Mouse (Mus musculus) left cerebral cortex, postnatal 25 days (tissue): ENCODE results near the gene Kcnt2. TPM values are rescaled to one million over a fixed set of nuclear protein-coding genes. Genes with fewer than 3 reads are reported as not detected.
A peak's percentile ranks its signal among the peaks of the same experiment; 100 is the strongest.

Source experiments
- DNase-seq, 2 experiments: peaks; one replicate each; pipeline ENCODE4 v3.0.0; 2022; ENCODE audit warnings: low spot score in 2 of 2, mixed read lengths in 1 of 2
- intact Hi-C: fragments of 180-260 bp; cut with DNase I; formaldehyde crosslinking; loops from one replicate; pipeline ENCODE4 v1.15.1; 2025
- total RNA-seq, 2 experiments: library from RNA; stranded (reverse); gene quantifications; 2 replicates each; pipeline ENCODE4 v1.2.3; 2021

The Kcnt2 gene
- total RNA-seq, 2 experiments from 2014 or later, result 47.6 to 49.8 TPM

GRCm38 (mm10) chr1:140468315-140468714 is 222.4 kb downstream of the Kcnt2 start:
- intact Hi-C loops, result no loop called here
- DNase-seq, result no peak

GRCm38 (mm10) chr1:140469586-140469985 is 223.6 kb downstream of the Kcnt2 start:
- intact Hi-C loops, result no loop called here

GRCm38 (mm10) chr1:140476921-140477320 is 231.0 kb downstream of the Kcnt2 start:
- intact Hi-C loops, result no loop called here
- DNase-seq, result peak; percentile 20 to 72

More at GRCm38 (mm10) chr1:140469586-140469985, 223.6 kb downstream of the Kcnt2 start:
- no peak for DNase-seq

GRCm38 (mm10) chr1:140484016-140484415 is 238.1 kb downstream of the Kcnt2 start:
- intact Hi-C loops, result no loop called here

GRCm38 (mm10) chr1:140489816-140490215 is 243.9 kb downstream of the Kcnt2 start:
- peak; percentile 43 to 95 for DNase-seq
- intact Hi-C loops, result loop anchor here (5.0 kb wide), 3 partner anchors 33 to 93 kb away; no protein-coding TSS in a partner anchor

More at GRCm38 (mm10) chr1:140484016-140484415, 238.1 kb downstream of the Kcnt2 start:
- no peak for DNase-seq

DNA sequence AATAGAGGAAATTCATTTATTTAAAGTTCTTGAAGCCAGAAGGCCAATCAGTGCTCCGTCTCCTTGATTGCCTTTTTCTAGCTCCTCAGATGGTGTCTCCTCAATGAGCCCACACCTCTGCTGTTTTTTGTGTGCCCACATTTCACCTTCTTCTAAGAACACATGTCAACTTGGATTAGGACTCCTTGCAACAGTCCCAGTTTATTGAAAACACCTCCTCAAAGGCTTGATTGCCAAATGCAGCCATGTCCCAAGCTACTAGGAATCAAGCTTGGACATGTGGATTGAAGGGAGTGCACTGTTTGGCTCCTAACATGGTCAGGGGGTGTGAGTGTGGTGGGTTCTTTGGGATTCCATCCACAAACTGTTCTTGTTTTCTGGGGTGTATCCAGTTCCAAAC is 245.4 kb downstream of the Kcnt2 start:
- peak; percentile 21 to 87 for DNase-seq
- intact Hi-C loops, result loop anchor here (5.0 kb wide), 2 partner anchors 34 to 54 kb away; no protein-coding TSS in a partner anchor

DNA sequence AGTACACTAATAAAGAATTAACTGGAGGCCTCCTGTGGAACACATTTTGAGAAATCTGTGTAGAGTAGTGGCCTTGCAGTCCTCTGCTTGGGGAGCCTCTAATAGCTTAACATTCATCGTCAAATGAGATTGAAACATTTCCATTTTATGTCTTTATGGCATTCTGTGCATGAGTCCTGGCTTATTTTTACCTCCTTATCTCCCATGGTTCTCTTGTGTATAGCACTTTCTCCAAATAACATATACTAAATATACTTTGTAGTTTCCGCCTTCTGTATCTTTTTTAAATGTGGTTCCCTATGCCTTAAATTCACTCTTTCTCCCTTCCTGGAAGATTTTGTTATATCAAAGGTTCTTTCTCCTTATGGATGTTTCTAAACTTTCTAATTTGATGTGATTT is 246.3 kb downstream of the Kcnt2 start:
- peak in 1 of 2 experiments; percentile 65 for DNase-seq
- intact Hi-C loops, result loop anchor here (1.0 to 5.0 kb wide), 4 partner anchors 35 to 245 kb away; partner anchors contain the start of gene Kcnt2

- DNase-seq, result no peak
- intact Hi-C loops, result no loop called here
These were observed 267.5 kb downstream of the Kcnt2 start for GRCm38 (mm10) chr1:140513451-140513850.

- intact Hi-C loops, result loop anchor here (2.0 to 5.0 kb wide), 2 partner anchors 131 to 285 kb away; partner anchors contain the start of gene Kcnt2
- peak; percentile 59 to 80 for DNase-seq
These were observed 285.4 kb downstream of the Kcnt2 start for GRCm38 (mm10) chr1:140531285-140531908.

DNA sequence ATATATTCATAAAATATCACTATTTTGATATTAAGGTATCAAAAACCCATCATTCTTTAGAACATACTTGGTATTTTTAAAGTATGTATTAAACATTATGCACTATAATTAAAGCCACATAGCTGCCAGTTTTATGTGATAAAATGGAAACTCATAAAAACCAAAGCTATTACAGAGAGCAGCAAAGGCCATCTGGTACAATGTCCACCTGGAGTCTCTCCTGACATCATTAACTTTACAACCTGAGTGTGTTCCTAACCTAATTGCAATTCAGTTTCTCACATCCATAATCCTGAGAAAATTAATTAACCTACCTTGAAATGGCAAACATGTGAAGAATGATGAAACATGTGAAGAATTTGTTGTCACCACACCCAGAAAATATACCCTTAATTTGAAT is 288.9 kb downstream of the Kcnt2 start:
- DNase-seq, result no peak
- intact Hi-C loops, result loop anchor here (5.0 kb wide), 1 partner anchor 127 kb away; no protein-coding TSS in a partner anchor

DNA sequence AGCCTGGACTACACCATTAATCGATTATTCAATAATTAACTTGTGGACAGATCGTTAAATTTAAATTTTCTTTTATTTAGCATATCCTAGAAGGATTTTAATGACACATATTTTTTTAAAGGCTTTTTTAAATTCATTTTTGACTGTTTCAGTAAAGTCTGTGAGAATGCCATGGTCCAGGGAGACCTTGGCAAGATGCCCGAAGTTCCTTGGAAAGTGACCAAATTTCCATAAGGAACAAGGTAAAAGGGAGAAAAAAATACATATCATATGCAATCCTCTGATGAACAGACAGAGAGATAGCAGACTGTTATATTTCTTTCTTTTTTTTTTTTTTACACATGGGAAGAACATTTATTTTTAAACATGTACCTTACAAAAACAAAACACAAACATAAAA is 296.1 kb downstream of the Kcnt2 start:
- intact Hi-C loops, result no loop called here
- no peak for DNase-seq

DNA sequence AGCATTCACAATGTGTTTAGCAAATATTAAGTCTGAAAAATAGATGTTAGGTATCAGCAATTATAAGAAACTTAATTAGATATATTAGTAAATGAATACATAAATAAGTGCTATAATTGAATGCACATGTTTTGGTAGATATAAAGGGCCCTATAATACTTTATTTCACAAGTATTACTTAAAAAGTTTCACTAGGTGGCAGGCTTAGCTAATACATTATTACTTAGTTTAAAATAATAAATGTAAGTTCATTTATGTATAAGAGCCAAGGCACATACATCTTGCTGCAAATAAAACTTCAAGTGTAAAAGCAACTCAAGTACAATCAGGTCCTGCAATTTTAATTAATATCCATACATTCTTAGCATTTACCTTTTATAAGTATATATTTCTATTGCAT is 302.8 kb downstream of the Kcnt2 start:
- intact Hi-C loops, result loop anchor here (5.0 kb wide), 1 partner anchor 114 kb away; no protein-coding TSS in a partner anchor

GRCm38 (mm10) chr1:140560801-140561200 is 314.8 kb downstream of the Kcnt2 start:
- DNase-seq, result peak in 1 of 2 experiments; percentile 5
- intact Hi-C loops, result no loop called here

More for the DNA sequence above, 302.8 kb downstream of the Kcnt2 start:
- DNase-seq, result no peak

DNA sequence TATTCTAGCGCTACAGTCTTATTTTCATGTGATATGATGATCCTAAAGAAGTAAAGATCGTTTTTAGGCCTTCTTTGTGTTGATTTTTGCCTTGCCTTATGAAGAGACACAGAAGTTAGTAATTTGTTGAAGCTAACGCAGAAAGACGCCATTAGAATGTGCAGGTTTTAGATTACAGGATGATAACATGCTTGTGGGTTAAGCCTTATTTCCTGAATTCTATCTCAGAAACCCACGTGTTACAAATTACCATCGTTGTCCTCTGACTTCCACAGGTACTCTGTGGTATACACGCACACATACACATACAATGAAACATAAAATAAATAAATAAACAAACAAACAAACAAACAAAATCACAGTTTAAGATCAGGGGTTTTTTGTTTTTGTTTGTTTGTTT is 326.2 kb downstream of the Kcnt2 start:
- no peak for DNase-seq
- intact Hi-C loops, result no loop called here

GRCm38 (mm10) chr1:140578607-140579006 is 332.6 kb downstream of the Kcnt2 start:
- intact Hi-C loops, result no loop called here
- DNase-seq, result no peak

DNA sequence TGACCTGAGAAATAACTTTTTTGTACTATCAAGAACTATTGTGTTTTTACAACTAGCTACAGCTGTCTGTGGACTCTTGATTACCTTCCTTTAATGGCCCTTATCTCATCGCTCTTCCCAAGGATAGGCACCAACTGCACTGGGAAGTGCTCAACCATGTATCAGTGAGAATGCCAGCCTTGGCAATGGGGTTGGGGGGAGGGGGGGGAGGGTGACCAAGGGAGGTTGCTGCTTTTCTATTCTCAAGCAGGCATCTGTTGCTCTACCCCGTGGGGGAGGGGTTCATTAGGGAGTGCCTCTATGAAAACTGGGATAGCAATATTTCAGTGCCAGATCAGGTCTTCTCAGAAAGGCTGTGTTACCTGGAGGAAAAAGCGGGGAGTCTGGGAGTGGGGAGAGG is 342.3 kb downstream of the Kcnt2 start:
- intact Hi-C loops, result no loop called here
- no peak for DNase-seq

GRCm38 (mm10) chr1:140608765-140609297 is 362.9 kb downstream of the Kcnt2 start:
- intact Hi-C loops, result no loop called here
- no peak for DNase-seq

DNA sequence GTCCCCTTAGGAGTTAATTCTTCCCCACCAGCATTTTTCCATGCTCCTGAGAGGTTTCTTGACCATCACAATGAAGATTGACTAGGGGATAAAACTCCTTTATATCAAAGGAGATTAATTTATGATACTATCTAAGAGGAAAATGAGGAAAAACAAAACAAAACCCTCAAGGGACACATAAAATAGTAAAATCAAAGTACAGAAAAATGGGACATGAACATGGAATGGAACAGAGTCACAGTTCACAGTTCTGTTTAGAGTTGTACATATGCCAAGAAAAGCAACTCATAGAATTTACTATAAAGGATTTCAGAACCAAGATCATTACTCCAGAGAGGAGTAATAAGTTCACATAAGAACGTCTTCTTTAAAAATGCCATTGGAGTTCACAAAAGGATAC is 367.1 kb downstream of the Kcnt2 start:
- no peak for DNase-seq

DNA sequence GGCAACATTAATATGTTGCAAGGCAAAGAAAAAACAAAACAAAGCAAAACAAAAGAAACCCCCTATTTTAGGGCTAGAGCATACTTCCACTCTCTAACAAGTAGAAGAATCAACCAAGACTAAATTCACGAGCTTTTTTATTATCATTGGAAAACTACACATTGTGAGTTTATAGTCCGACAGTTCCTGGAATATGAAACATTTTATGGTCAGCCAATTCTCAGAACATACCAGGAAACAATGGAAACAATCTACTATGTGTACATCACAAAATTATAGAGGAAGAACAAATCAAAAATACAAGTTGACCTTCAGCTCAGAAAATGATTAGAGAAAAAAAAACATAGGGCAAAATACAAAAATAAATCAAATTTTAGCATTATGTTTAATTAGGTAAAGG is 368.9 kb downstream of the Kcnt2 start:
- no peak for DNase-seq
- intact Hi-C loops, result no loop called here

More for the DNA sequence above, 367.1 kb downstream of the Kcnt2 start:
- intact Hi-C loops, result no loop called here

GRCm38 (mm10) chr1:140618164-140618563 is 372.2 kb downstream of the Kcnt2 start:
- DNase-seq, result no peak
- intact Hi-C loops, result no loop called here

DNA sequence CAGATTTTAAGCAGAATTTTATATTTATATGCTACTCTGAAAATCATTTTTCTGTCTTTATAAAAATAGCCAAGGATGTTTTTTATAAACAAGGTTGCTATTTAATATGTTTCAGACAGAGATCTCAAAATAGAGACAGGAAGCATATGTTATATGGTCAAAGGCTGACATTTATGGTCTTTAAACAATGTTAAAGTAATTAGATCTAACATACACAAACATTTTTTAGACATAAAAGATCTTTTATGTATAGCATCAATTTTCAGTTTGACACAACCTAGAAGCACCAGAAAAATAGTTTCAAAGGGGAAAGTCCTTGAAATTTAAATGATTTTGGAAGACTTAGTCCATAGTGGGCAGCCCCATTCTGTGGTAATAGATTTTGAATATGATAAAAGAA is 379.0 kb downstream of the Kcnt2 start:
- DNase-seq, result no peak
- intact Hi-C loops, result no loop called here
